Comparison of ENCODE assay signal across 10 mouse cellular contexts in the genomic region with DNA sequence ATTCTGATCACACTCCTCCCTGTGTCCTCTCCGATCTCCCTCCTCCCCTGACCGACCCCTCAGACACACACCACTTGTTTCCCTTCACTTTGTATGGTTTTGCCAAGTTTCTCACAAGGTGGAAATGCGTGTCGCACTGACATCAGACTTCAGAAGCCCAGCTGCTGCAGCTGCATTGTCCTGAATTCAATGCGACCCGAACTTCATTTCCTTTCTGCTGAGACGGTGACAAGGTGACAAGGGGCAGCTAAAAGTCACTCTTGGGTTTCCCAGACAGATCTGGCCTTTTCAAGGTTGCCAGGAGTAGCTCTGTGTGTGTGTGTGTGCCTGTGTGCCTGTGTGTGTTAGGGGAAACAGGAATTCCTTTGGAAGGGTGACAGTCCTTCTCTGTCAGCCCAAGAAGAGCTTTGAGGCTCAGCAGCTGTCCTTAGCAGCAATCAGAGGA.
DNase-seq lines count a peak whose midpoint lies in the region; ATAC-seq and TF ChIP-seq lines count a peak whose summit lies in the region.
"Had no signal": no experiment of that assay in that cellular context is flagged by ENCODE, and none has a peak within 500 bp of the region (broad histone marks: within the 10 kb centered on the region; RNA-seq: fewer than 3 reads in every experiment).

No protein-coding gene starts in this region.

- no peak for TF ChIP-seq CTCF in kidney, adult 2 months (conservative IDR thresholded peaks at IDR 0.05; ENCODE audit: insufficient read depth, insufficient read length, low read depth, low read length)

- peaks cover 24% of the 10 kb centered on the region for H3K4me1 ChIP-seq in hindbrain, embryonic 10.5 days (replicated peaks)
- H3K4me1 ChIP-seq in hindbrain, embryonic 16.5 days (ENCODE audit: control insufficient read depth, insufficient read depth, low read depth, low read length): no peaks in the 10 kb centered on the region
- 0 out of 2 replicates have a peak, but pooled peaks cover 2% of the 10 kb centered on the region for H3K4me1 ChIP-seq in kidney, adult 2 months (ENCODE audit: control insufficient read depth, insufficient read depth, low read length)

- no peaks in the 10 kb centered on the region for H3K27me3 ChIP-seq in hindbrain, embryonic 10.5 days (ENCODE audit: insufficient read depth, poor library complexity, severe bottlenecking)
- no peaks in the 10 kb centered on the region for H3K27me3 ChIP-seq in hindbrain, embryonic 16.5 days (replicated peaks; ENCODE audit: control insufficient read depth, insufficient read depth, low read length)
- H3K27me3 ChIP-seq in kidney, adult 2 months (replicated peaks; ENCODE audit: control insufficient read depth, insufficient read depth, low read length): no peaks in the 10 kb centered on the region

- H3K36me3 ChIP-seq in hindbrain, embryonic 10.5 days: no peaks in the 10 kb centered on the region
- H3K36me3 ChIP-seq in hindbrain, embryonic 16.5 days (ENCODE audit: control insufficient read depth, insufficient read depth, low read length): no peaks in the 10 kb centered on the region
- no peaks in the 10 kb centered on the region for H3K36me3 ChIP-seq in kidney, adult 2 months (ENCODE audit: control insufficient read depth, insufficient read depth, low read length)

- H3K27ac ChIP-seq in hindbrain, embryonic 10.5 days: peak overlapping the region; percentile 56; the same call in 1 of the 2 replicates
- H3K27ac ChIP-seq in hindbrain, embryonic 16.5 days (ENCODE audit: low read depth, low read length): no peak overlapping the region
- H3K27ac ChIP-seq in kidney, adult 2 months (ENCODE audit: insufficient read depth, low read depth, low read length): 0 out of 2 replicates have a peak overlapping the region, but pooled peaks have one; percentile 3

- no peak overlapping the region for H3K4me2 ChIP-seq in hindbrain, embryonic 16.5 days (ENCODE audit: low read length)

- peak; percentile 43 for DNase-seq in hindbrain, embryonic 10.5 days (ENCODE audit: low spot score)
- DNase-seq in ZHBTc4 (ENCODE audit: low read depth, low spot score): peak; percentile 3
- peak; percentile 97 for DNase-seq in heart, adult 11 months
- DNase-seq in kidney, adult 2 months: peak; percentile 83
- no peak for DNase-seq in cerebellum, adult 11 months
- no peak for DNase-seq in cerebellum, adult 8-10 months
- DNase-seq: spleen, adult 18-20 months had no signal

- no peaks in the 10 kb centered on the region for H3K9me3 ChIP-seq in hindbrain, embryonic 10.5 days
- H3K9me3 ChIP-seq in hindbrain, embryonic 16.5 days (ENCODE audit: control insufficient read depth, low read length): no peaks in the 10 kb centered on the region

- H3K9ac ChIP-seq in hindbrain, embryonic 16.5 days (ENCODE audit: low read depth, low read length): no peak overlapping the region

- no peak overlapping the region for H3K4me3 ChIP-seq in hindbrain, embryonic 10.5 days
- no peak overlapping the region for H3K4me3 ChIP-seq in hindbrain, embryonic 16.5 days (ENCODE audit: low read length)
- no peak overlapping the region for H3K4me3 ChIP-seq in kidney, adult 2 months (ENCODE audit: insufficient read depth, low read depth, low read length)
- H3K4me3 ChIP-seq: myocyte had no signal

- TF ChIP-seq POLR2A in kidney, adult 2 months (IDR thresholded peaks at IDR 0.05; ENCODE audit: low read depth, low read length): no peak

- 32% methylated on average over 7 of the region's 7 CpGs for WGBS in hindbrain, embryonic 10.5 days
- WGBS in hindbrain, embryonic 16.5 days: 17% methylated on average over 7 of the region's 7 CpGs
- WGBS in kidney, adult 2 months: 37% methylated on average over 7 of the region's 7 CpGs

- no peak for ATAC-seq in hindbrain, embryonic 16.5 days
- no peak for ATAC-seq in monocyte, adult 5-6 weeks (replicated peaks; ENCODE audit: insufficient number of reproducible peaks, low FRiP score, low TSS enrichment, poor library complexity, severe bottlenecking)

Comparison
In these comparisons a context has a peak if more than half of its experiments do, and no peak if none do; other contexts are left out.
1. DNase-seq: peak in hindbrain, embryonic 10.5 days (single experiment), ZHBTc4 (single experiment), heart, adult 11 months (single experiment) and kidney, adult 2 months (single experiment); none in cerebellum, adult 11 months (single experiment) and cerebellum, adult 8-10 months (single experiment).